Mouse (Mus musculus): ENCODE data around the gene Klhl5. TPM values are rescaled to one million over a fixed set of nuclear protein-coding genes. Genes with fewer than 3 reads are reported as not detected.
A peak's percentile ranks its signal among the peaks of the same experiment; 100 is the strongest.

Klhl5 gene
- total RNA-seq, 1 experiment: 5.0 TPM

DNA sequence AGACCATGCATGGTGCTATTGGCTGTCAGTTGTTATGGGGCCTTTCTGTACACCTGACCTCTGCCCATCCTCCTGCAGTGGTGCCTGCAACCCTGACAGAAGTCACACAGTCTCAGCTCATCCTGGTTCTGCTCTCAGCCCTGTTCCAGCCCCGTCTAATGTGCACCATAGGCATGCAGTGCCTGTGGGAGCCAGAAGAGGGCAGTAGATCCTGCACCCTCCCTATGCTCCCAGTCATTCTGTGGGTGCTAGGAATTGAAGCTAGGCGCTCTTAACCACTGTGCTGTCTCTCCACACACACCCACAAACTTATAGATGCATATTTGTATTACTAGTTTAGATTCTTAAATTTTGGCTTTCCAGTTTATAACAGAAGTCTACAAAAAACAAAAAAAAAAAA, 49.5 kb downstream of the Klhl5 start:
- no peak overlapping the region for H3K9ac ChIP-seq (ENCODE audit: insufficient read depth, low read depth, low read length, poor library complexity, severe bottlenecking)
- H3K36me3 ChIP-seq (ENCODE audit: control insufficient read depth, insufficient read depth, low read length, poor library complexity, severe bottlenecking): no peaks in the 10 kb centered on the region
- peaks cover 0 to 4% of the 10 kb centered on the region in 2 experiments; a peak in 2 of 4 replicates for H3K4me1 ChIP-seq (ENCODE audit: control insufficient read depth in 2 of 2, insufficient read depth in 2 of 2, low read length in 2 of 2, poor library complexity in 1 of 2)
- TF ChIP-seq HCFC1 (IDR thresholded peaks at IDR 0.05; ENCODE audit: borderline replicate concordance, insufficient read depth, low read length) (no peak), ZC3H11A (IDR thresholded peaks at IDR 0.05; ENCODE audit: borderline replicate concordance, low read depth, low read length) (peak; percentile 65; the same call in 1 of the 2 replicates)
- no peak overlapping the region for H3K4me3 ChIP-seq (ENCODE audit: insufficient read depth in 1 of 2, low read depth in 1 of 2, low read length in 2 of 2, poor library complexity in 1 of 2, severe bottlenecking in 1 of 2)
- in situ Hi-C loops (cut with MboI; ENCODE audit: low sequenced_read_pairs in 2 of 2, unreplicated experiment in 2 of 2): no loop called here
- H3K9me3 ChIP-seq (ENCODE audit: control insufficient read depth, insufficient read depth, low read depth, low read length): no peaks in the 10 kb centered on the region
- no peak overlapping the region for H3K27ac ChIP-seq (ENCODE audit: insufficient read depth, low read depth, low read length, poor library complexity, severe bottlenecking)
- peak; percentile 53 for DNase-seq (ENCODE audit: low read depth, low spot score)

GRCm38 (mm10) chr5:65157412-65158381, 50.4 kb downstream of the Klhl5 start:
- DNase-seq (ENCODE audit: low read depth, low spot score): no peak
- Histone ChIP-seq H3K27ac (ENCODE audit: insufficient read depth, low read depth, low read length, poor library complexity, severe bottlenecking) (no peak overlapping the region), H3K9me3 (ENCODE audit: control insufficient read depth, insufficient read depth, low read depth, low read length) (no peaks in the 10 kb centered on the region), H3K9ac (ENCODE audit: insufficient read depth, low read depth, low read length, poor library complexity, severe bottlenecking) (no peak overlapping the region), H3K4me1 (ENCODE audit: control insufficient read depth in 2 of 2, insufficient read depth in 2 of 2, low read length in 2 of 2, poor library complexity in 1 of 2) (peaks cover 0 to 4% of the 10 kb centered on the region in 2 experiments; a peak in 2 of 4 replicates), H3K4me3 (ENCODE audit: insufficient read depth in 1 of 2, low read depth in 1 of 2, low read length in 2 of 2, poor library complexity in 1 of 2, severe bottlenecking in 1 of 2) (peak overlapping the region in 1 of 2 experiments; percentile 46; a peak in 2 of 4 replicates), H3K36me3 (ENCODE audit: control insufficient read depth, insufficient read depth, low read length, poor library complexity, severe bottlenecking) (no peaks in the 10 kb centered on the region)
- in situ Hi-C loops (cut with MboI; ENCODE audit: low sequenced_read_pairs in 2 of 2, unreplicated experiment in 2 of 2): no loop called here
- TF ChIP-seq ZNF384 (IDR thresholded peaks at IDR 0.05; ENCODE audit: low read depth, low read length): no peak
- TF ChIP-seq ZC3H11A (IDR thresholded peaks at IDR 0.05; ENCODE audit: borderline replicate concordance, low read depth, low read length): no peak
- TF ChIP-seq HCFC1 (IDR thresholded peaks at IDR 0.05; ENCODE audit: borderline replicate concordance, insufficient read depth, low read length): no peak
- no peak for TF ChIP-seq MAFK (IDR thresholded peaks at IDR 0.05; ENCODE audit: insufficient read depth, low read depth, low read length)
- TF ChIP-seq CHD2 (IDR thresholded peaks at IDR 0.05; ENCODE audit: low read depth, low read length): no peak

GRCm38 (mm10) chr5:65158696-65159305, 51.5 kb downstream of the Klhl5 start:
- Histone ChIP-seq H3K27ac (ENCODE audit: insufficient read depth, low read depth, low read length, poor library complexity, severe bottlenecking) (no peak overlapping the region), H3K36me3 (ENCODE audit: control insufficient read depth, insufficient read depth, low read length, poor library complexity, severe bottlenecking) (no peaks in the 10 kb centered on the region), H3K4me1 (ENCODE audit: control insufficient read depth in 2 of 2, insufficient read depth in 2 of 2, low read length in 2 of 2, poor library complexity in 1 of 2) (peaks cover 0 to 4% of the 10 kb centered on the region in 2 experiments; a peak in 2 of 4 replicates), H3K9ac (ENCODE audit: insufficient read depth, low read depth, low read length, poor library complexity, severe bottlenecking) (no peak overlapping the region), H3K9me3 (ENCODE audit: control insufficient read depth, insufficient read depth, low read depth, low read length) (no peaks in the 10 kb centered on the region), H3K4me3 (ENCODE audit: insufficient read depth in 1 of 2, low read depth in 1 of 2, low read length in 2 of 2, poor library complexity in 1 of 2, severe bottlenecking in 1 of 2) (no peak overlapping the region)
- no peak for DNase-seq (ENCODE audit: low read depth, low spot score)
- in situ Hi-C loops (cut with MboI; ENCODE audit: low sequenced_read_pairs in 2 of 2, unreplicated experiment in 2 of 2): no loop called here
- TF ChIP-seq CHD2 (IDR thresholded peaks at IDR 0.05; ENCODE audit: low read depth, low read length): no peak
- TF ChIP-seq ZNF384 (IDR thresholded peaks at IDR 0.05; ENCODE audit: low read depth, low read length): no peak
- no peak for TF ChIP-seq ZC3H11A (IDR thresholded peaks at IDR 0.05; ENCODE audit: borderline replicate concordance, low read depth, low read length)
- no peak for TF ChIP-seq HCFC1 (IDR thresholded peaks at IDR 0.05; ENCODE audit: borderline replicate concordance, insufficient read depth, low read length)
- no peak for TF ChIP-seq MAFK (IDR thresholded peaks at IDR 0.05; ENCODE audit: insufficient read depth, low read depth, low read length)

DNA sequence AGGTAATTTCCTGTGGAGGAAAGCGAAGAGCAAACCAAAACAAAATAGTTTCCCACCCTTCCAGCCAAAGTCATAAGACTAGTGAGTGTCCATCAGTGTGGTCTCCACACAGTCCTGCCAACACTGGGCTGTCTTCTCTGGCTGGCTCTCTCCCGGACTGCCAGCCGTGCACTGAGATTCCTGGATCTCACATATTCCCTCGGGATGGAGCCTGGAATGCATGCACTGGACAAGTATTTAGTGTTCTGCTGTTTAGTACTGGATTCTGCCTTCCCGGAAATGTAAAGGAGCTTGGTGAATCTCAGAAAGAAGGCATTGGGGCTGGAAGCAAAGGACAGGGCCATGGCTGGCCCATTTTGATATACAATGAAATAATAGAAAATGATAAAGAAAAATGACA, 55.7 kb downstream of the Klhl5 start:
- DNase-seq (ENCODE audit: low read depth, low spot score): no peak
- Histone ChIP-seq H3K27ac (ENCODE audit: insufficient read depth, low read depth, low read length, poor library complexity, severe bottlenecking) (no peak overlapping the region), H3K4me1 (ENCODE audit: control insufficient read depth in 2 of 2, insufficient read depth in 2 of 2, low read length in 2 of 2, poor library complexity in 1 of 2) (peaks cover 0 to 2% of the 10 kb centered on the region in 2 experiments; a peak in 1 of 4 replicates), H3K4me3 (ENCODE audit: insufficient read depth in 1 of 2, low read depth in 1 of 2, low read length in 2 of 2, poor library complexity in 1 of 2, severe bottlenecking in 1 of 2) (no peak overlapping the region), H3K9me3 (ENCODE audit: control insufficient read depth, insufficient read depth, low read depth, low read length) (no peaks in the 10 kb centered on the region), H3K36me3 (ENCODE audit: control insufficient read depth, insufficient read depth, low read length, poor library complexity, severe bottlenecking) (peaks cover 2% of the 10 kb centered on the region; the same call in 1 of the 2 replicates), H3K9ac (ENCODE audit: insufficient read depth, low read depth, low read length, poor library complexity, severe bottlenecking) (no peak overlapping the region)
- in situ Hi-C loops (cut with MboI; ENCODE audit: low sequenced_read_pairs in 2 of 2, unreplicated experiment in 2 of 2): no loop called here
- no peak for TF ChIP-seq HCFC1 (IDR thresholded peaks at IDR 0.05; ENCODE audit: borderline replicate concordance, insufficient read depth, low read length)
- no peak for TF ChIP-seq ZNF384 (IDR thresholded peaks at IDR 0.05; ENCODE audit: low read depth, low read length)
- no peak for TF ChIP-seq CHD2 (IDR thresholded peaks at IDR 0.05; ENCODE audit: low read depth, low read length)
- TF ChIP-seq MAFK (IDR thresholded peaks at IDR 0.05; ENCODE audit: insufficient read depth, low read depth, low read length): no peak
- no peak for TF ChIP-seq ZC3H11A (IDR thresholded peaks at IDR 0.05; ENCODE audit: borderline replicate concordance, low read depth, low read length)

All from ES-E14 (cell line).